ENCODE assay signal across 17 mouse cellular contexts in genomic region chr12:100985050-100985792, GRCm38 (mm10). TPM values are rescaled to one million over a fixed set of nuclear protein-coding genes. Genes with fewer than 3 reads are reported as not detected.
DNase-seq lines count a peak whose midpoint lies in the region; ATAC-seq and TF ChIP-seq lines count a peak whose summit lies in the region.
"Had no signal": no experiment of that assay in that cellular context is flagged by ENCODE, and none has a peak within 500 bp of the region (broad histone marks: within the 10 kb centered on the region; RNA-seq: fewer than 3 reads in every experiment).

No protein-coding gene starts in this region.

- no peaks in the 10 kb centered on the region for H3K9me3 ChIP-seq in forebrain, embryonic 15.5 days
- H3K9me3 ChIP-seq in forebrain, embryonic 16.5 days (ENCODE audit: control insufficient read depth, low read length) = no peaks in the 10 kb centered on the region
- H3K9me3 ChIP-seq in lung, postnatal 0 days (ENCODE audit: low read length) = no peaks in the 10 kb centered on the region
- H3K9me3 ChIP-seq: limb, embryonic 12.5 days; lung, embryonic 15.5 days had no signal

- H3K4me1 ChIP-seq in forebrain, embryonic 15.5 days = peaks cover 87% of the 10 kb centered on the region
- peaks cover 74% of the 10 kb centered on the region for H3K4me1 ChIP-seq in forebrain, embryonic 16.5 days (replicated peaks; ENCODE audit: control insufficient read depth, insufficient read depth, low read length)
- no peaks in the 10 kb centered on the region; the same call in 1 of the 2 replicates for H3K4me1 ChIP-seq in lung, postnatal 0 days (ENCODE audit: insufficient read depth, low read depth, low read length)

- no peak overlapping the region for H3K4me3 ChIP-seq in forebrain, embryonic 15.5 days
- no peak overlapping the region for H3K4me3 ChIP-seq in forebrain, embryonic 16.5 days (replicated peaks; ENCODE audit: low read length)
- H3K4me3 ChIP-seq in lung, postnatal 0 days (ENCODE audit: low read depth, low read length) = no peak overlapping the region
- H3K4me3 ChIP-seq: limb, embryonic 12.5 days; lung, embryonic 15.5 days had no signal

- H3K36me3 ChIP-seq in forebrain, embryonic 15.5 days = no peaks in the 10 kb centered on the region
- H3K36me3 ChIP-seq in forebrain, embryonic 16.5 days (ENCODE audit: control insufficient read depth, insufficient read depth) = no peaks in the 10 kb centered on the region
- H3K36me3 ChIP-seq in lung, postnatal 0 days (ENCODE audit: insufficient read depth, low read length) = no peaks in the 10 kb centered on the region
- H3K36me3 ChIP-seq: limb, embryonic 12.5 days; lung, embryonic 15.5 days had no signal

- no peak for ATAC-seq in forebrain, embryonic 15.5 days (replicated peaks)
- ATAC-seq in forebrain, embryonic 16.5 days = no peak
- no peak for ATAC-seq in lung, postnatal 0 days

- WGBS in forebrain, embryonic 15.5 days = 74% methylated on average over 10 of the region's 10 CpGs
- WGBS in forebrain, embryonic 16.5 days = 73% methylated on average over 10 of the region's 10 CpGs
- WGBS in lung, postnatal 0 days = 56% methylated on average over 10 of the region's 10 CpGs

- H3K9ac ChIP-seq in forebrain, embryonic 15.5 days (replicated peaks) = no peak overlapping the region
- H3K9ac ChIP-seq in forebrain, embryonic 16.5 days (replicated peaks; ENCODE audit: low read depth, low read length) = no peak overlapping the region
- no peak overlapping the region for H3K9ac ChIP-seq in lung, postnatal 0 days (replicated peaks; ENCODE audit: low read depth)
- H3K9ac ChIP-seq: limb, embryonic 12.5 days; lung, embryonic 15.5 days had no signal

- H3K27ac ChIP-seq in forebrain, embryonic 15.5 days (replicated peaks) = peak overlapping the region; percentile 28; the same call in 1 of the 2 replicates
- no peak overlapping the region for H3K27ac ChIP-seq in forebrain, embryonic 16.5 days (ENCODE audit: low read length)
- 0 out of 2 replicates have a peak overlapping the region, but pooled peaks have one; percentile 6 for H3K27ac ChIP-seq in lung, postnatal 0 days (ENCODE audit: low read length)

- TF ChIP-seq EP300 in lung, postnatal 0 days (IDR thresholded peaks at IDR 0.05) = 0 out of 2 replicates have a peak, but pooled peaks have one; percentile 16

- no peak overlapping the region for H3K4me2 ChIP-seq in forebrain, embryonic 15.5 days (replicated peaks)
- H3K4me2 ChIP-seq in forebrain, embryonic 16.5 days (ENCODE audit: low read length) = no peak overlapping the region
- H3K4me2 ChIP-seq in lung, postnatal 0 days (replicated peaks; ENCODE audit: low read depth, low read length) = no peak overlapping the region
- H3K4me2 ChIP-seq: limb, embryonic 12.5 days; lung, embryonic 15.5 days; midbrain, embryonic 11.5 days had no signal

- H3K27me3 ChIP-seq in forebrain, embryonic 15.5 days = no peaks in the 10 kb centered on the region
- no peaks in the 10 kb centered on the region for H3K27me3 ChIP-seq in forebrain, embryonic 16.5 days (replicated peaks; ENCODE audit: control insufficient read depth, insufficient read depth, low read length)
- H3K27me3 ChIP-seq in lung, postnatal 0 days (replicated peaks; ENCODE audit: insufficient read depth, low read length) = no peaks in the 10 kb centered on the region
- H3K27me3 ChIP-seq: lung, embryonic 15.5 days had no signal

- TF ChIP-seq CTCF in lung, postnatal 0 days (IDR thresholded peaks at IDR 0.05) = no peak

- DNase-seq in lung, postnatal 0 days (ENCODE audit: low spot score) = peak; percentile 47
- DNase-seq in lung, postnatal 36 days = no peak
- DNase-seq in induced T-regulatory cell, adult 2 months (ENCODE audit: low read depth) = peak; percentile 54
- DNase-seq in natural killer cell, adult 2 months (ENCODE audit: low spot score in 2 of 2) = peak; percentile 46 to 70
- no peak for DNase-seq in retina, postnatal 1 day
- DNase-seq in left cerebral cortex, adult 9 months (ENCODE audit: low spot score in 2 of 2) = no peak
- DNase-seq: adrenal gland, postnatal 14 days; cerebellum, adult 9-10 months; heart, adult 11 months; kidney, adult 18-20 months; kidney, postnatal 36 days; right cerebral cortex, postnatal 25 days had no signal

RNA-seq across cellular contexts. Expression of gene Ccdc88c, which starts 43.6 kb away (rescaled TPM):
- 18.3 and 20.3 TPM in 2 replicates for polyA plus RNA-seq in forebrain, embryonic 15.5 days (2015; fragmentation: Nextera tagmentation; extraction: Ambion mirVana)
- 18.1 and 20.7 TPM in 2 replicates for polyA plus RNA-seq in forebrain, embryonic 16.5 days (2015; fragmentation: Nextera tagmentation; extraction: Ambion mirVana)
- 6.9 and 7.4 TPM in 2 replicates for polyA plus RNA-seq in lung, postnatal 0 days (2015; fragmentation: Nextera tagmentation; extraction: Ambion mirVana)

Comparison
In these comparisons a context has a peak if more than half of its experiments do, and no peak if none do; other contexts are left out.
1. DNase-seq: peak in lung, postnatal 0 days (single experiment), induced T-regulatory cell, adult 2 months (single experiment) and natural killer cell, adult 2 months (2 of 2); none in lung, postnatal 36 days (single experiment), retina, postnatal 1 day (single experiment) and left cerebral cortex, adult 9 months (0 of 2).